Mouse (Mus musculus): ENCODE data around the gene Kif1bp. TPM values are rescaled to one million over a fixed set of nuclear protein-coding genes. Genes with fewer than 3 reads are reported as not detected.
"Not testable (repeated sequence)": the region's sequence is repeated elsewhere in the genome, so short reads cannot be mapped to it uniquely, and the experiment has no call there.

Gene Kif1bp
- polyA plus RNA-seq, 1 experiment from 2014 or later = 77.9 TPM

- Histone ChIP-seq H3K4me1 (replicated peaks) (peaks cover 4% of the 10 kb centered on the region), H3K27me3 (no peaks in the 10 kb centered on the region), H3K36me3 (peaks cover 75% of the 10 kb centered on the region), H3K4me2 (no peak overlapping the region), H3K27ac (replicated peaks) (no peak overlapping the region), H3K9me3 (no peaks in the 10 kb centered on the region), H3K4me3 (no peak overlapping the region), H3K9ac (no peak overlapping the region)
- WGBS = 100% methylated on average over 1 of the region's 1 CpGs
- ATAC-seq (ENCODE audit: low FRiP score, low read depth) = no peak
Observed at GRCm38 (mm10) chr10:62583245-62583644, 5.0 kb upstream of the Kif1bp start.

DNA sequence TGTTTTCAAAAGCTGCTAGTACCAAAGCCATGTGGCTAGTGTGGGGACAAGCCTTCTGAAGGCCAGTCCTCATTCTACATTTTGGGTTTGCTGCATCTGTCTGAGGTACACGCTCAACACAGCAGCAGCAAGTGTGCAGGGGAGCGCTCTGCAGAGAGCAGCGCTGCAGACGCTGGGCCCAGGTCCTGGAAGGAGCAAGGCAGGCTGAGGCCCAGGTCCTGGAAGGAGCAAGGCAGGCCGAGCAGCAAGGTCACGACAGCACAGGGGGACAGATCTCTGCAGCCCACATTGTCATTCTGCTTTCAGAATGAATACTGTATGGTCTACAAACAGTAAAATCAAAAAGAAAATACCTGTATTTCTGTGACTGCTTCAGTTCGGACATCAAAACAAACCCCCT lies 4.4 kb upstream of the Kif1bp start:
- Histone ChIP-seq H3K4me1 (replicated peaks) (peaks cover 5% of the 10 kb centered on the region), H3K27ac (replicated peaks) (no peak overlapping the region), H3K4me2 (no peak overlapping the region), H3K36me3 (peaks cover 69% of the 10 kb centered on the region), H3K9ac (no peak overlapping the region), H3K9me3 (no peaks in the 10 kb centered on the region), H3K27me3 (no peaks in the 10 kb centered on the region), H3K4me3 (no peak overlapping the region)
- WGBS = 88% methylated on average over 7 of the region's 7 CpGs
- ATAC-seq (ENCODE audit: low FRiP score, low read depth) = no peak

DNA sequence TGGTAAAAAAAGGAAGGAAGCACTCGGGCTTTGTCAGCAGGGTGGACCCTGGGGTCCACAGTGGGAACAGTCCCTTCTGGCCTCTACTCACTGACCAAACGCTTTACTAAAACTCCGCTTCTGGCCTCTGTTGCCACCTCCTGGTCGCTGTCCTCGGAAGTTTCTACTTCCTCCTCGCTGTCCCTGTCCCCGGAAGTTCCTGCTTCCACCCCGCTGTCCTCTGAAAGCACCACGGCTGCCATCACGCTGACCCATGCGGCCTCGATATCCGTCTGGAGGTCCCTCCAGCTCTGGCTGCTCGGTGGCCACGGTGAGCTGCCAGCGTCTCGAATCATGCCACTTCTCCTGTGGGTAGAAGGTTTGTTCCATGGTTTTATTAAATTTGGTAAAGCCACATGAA lies 4.0 kb upstream of the Kif1bp start:
- peaks cover 9% of the 10 kb centered on the region for H3K4me1 ChIP-seq (replicated peaks)
- no peak for ATAC-seq (ENCODE audit: low FRiP score, low read depth)
- no peak overlapping the region for H3K4me3 ChIP-seq
- peaks cover 65% of the 10 kb centered on the region for H3K36me3 ChIP-seq
- H3K9me3 ChIP-seq = no peaks in the 10 kb centered on the region
- H3K27ac ChIP-seq (replicated peaks) = no peak overlapping the region
- H3K9ac ChIP-seq = no peak overlapping the region
- H3K27me3 ChIP-seq = no peaks in the 10 kb centered on the region
- WGBS = 91% methylated on average over 17 of the region's 17 CpGs
- no peak overlapping the region for H3K4me2 ChIP-seq

GRCm38 (mm10) chr10:62579129-62579528 lies 872 bp upstream of the Kif1bp start:
- Histone ChIP-seq H3K4me2 (peak overlapping the region; percentile 56; the same call in 1 of the 2 replicates), H3K4me1 (replicated peaks) (peaks cover 26% of the 10 kb centered on the region), H3K36me3 (peaks cover 54% of the 10 kb centered on the region), H3K27ac (replicated peaks) (0 out of 2 replicates have a peak overlapping the region, but pooled peaks have one; percentile 51)
- not testable (repeated sequence) for H3K27me3 ChIP-seq; ATAC-seq (ENCODE audit: low FRiP score, low read depth); H3K4me3 ChIP-seq; H3K9ac ChIP-seq; H3K9me3 ChIP-seq
- 86% methylated on average over 12 of the region's 13 CpGs for WGBS

- H3K4me1 ChIP-seq (replicated peaks) = peaks cover 26% of the 10 kb centered on the region
- H3K27me3 ChIP-seq = no peaks in the 10 kb centered on the region
- H3K4me2 ChIP-seq = peak overlapping the region; percentile 91
- ATAC-seq (ENCODE audit: low FRiP score, low read depth) = peak; percentile 86
- peak overlapping the region; percentile 87 for H3K27ac ChIP-seq (replicated peaks)
- H3K4me3 ChIP-seq = peak overlapping the region; percentile 94
- 1% methylated on average over 54 of the region's 54 CpGs for WGBS
- H3K9ac ChIP-seq = peak overlapping the region; percentile 86
- no peaks in the 10 kb centered on the region for H3K9me3 ChIP-seq
- H3K36me3 ChIP-seq = peaks cover 52% of the 10 kb centered on the region
Observed at GRCm38 (mm10) chr10:62577673-62578337, 452 bp downstream of the Kif1bp start.

DNA sequence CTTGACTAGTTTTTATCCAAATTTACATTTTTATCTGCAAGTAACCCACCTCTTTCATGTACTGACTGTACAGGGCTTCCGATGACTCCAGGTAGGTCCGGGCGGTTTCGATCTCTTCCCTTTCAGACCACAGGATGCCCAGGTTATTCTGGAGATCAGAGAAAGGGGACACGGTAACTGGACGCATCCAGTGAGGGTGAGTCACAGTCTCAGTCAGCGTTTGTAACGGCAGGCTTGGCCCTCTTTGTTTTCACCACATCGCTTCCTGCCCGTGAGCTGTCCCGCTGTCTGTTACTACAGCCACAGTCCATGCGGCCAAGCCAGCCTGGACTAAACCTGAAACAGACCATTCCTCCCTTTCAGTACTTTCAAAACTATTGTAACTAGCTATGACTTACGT lies 3.3 kb downstream of the Kif1bp start:
- Histone ChIP-seq H3K4me3 (no peak overlapping the region), H3K27ac (replicated peaks) (no peak overlapping the region), H3K9me3 (no peaks in the 10 kb centered on the region), H3K4me1 (replicated peaks) (peaks cover 26% of the 10 kb centered on the region), H3K4me2 (no peak overlapping the region), H3K36me3 (peaks cover 45% of the 10 kb centered on the region), H3K9ac (no peak overlapping the region), H3K27me3 (no peaks in the 10 kb centered on the region)
- no peak for ATAC-seq (ENCODE audit: low FRiP score, low read depth)
- 91% methylated on average over 13 of the region's 13 CpGs for whole genome bisulfite sequencing

DNA sequence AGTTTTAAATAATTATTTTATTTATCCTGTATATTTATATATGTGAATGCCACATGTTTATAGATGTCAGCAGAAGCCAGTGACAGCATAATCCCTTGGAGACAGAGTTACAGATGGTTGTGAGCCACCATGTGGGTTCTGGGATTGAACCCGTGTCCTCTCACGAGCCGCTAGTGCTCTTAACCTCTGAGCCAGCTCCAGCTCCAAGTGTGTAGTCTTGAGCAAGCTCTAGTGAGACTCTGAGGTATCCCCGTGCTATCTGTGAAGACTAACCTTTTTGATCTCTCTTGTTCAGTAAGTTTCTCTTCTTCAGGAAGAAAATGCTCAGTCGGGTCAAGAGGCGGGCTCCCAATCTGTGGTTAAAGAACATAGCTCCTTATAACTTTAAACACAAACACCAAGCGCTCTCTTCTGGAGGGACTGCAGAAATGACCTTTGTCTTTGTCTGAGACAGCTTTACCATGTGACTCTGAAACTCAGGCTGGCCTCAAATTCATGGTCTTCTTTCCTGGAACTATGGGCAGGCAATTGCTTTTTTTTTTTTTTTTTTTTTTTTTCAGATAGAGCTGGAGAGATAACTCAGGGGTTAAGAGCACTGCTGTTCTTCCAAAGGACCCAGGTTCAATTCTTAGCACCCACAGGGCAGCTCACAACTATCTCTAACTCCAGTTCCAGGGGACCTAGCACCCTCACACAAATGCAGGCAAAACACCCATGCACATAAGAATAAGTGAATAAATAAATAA lies 8.0 kb downstream of the Kif1bp start:
- H3K36me3 ChIP-seq = peaks cover 81% of the 10 kb centered on the region
- 94% methylated on average over 7 of the region's 7 CpGs for WGBS
- H3K4me3 ChIP-seq = no peak overlapping the region
- no peaks in the 10 kb centered on the region for H3K4me1 ChIP-seq (replicated peaks)
- H3K9ac ChIP-seq = no peak overlapping the region
- ATAC-seq (ENCODE audit: low FRiP score, low read depth) = no peak
- H3K9me3 ChIP-seq = no peaks in the 10 kb centered on the region
- H3K27ac ChIP-seq (replicated peaks) = no peak overlapping the region
- H3K27me3 ChIP-seq = no peaks in the 10 kb centered on the region
- H3K4me2 ChIP-seq = no peak overlapping the region

DNA sequence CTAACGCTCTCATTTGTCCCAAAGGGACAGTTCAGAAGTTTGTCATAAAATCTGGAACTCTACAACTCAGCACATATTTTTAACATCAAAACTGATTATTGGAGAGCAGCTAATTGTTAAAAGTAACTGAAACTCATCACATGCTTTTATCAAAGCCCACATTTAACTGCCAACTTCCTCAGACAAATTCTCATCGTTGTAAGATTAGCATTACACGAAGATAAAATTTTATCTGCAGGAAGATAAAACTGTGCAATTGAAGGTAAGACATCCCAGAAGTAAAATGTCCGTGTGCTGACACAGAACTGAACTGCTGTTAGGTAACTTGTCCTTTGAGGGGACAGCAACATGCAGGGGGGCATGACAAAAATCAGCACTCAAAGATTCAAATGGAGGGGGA lies 9.4 kb downstream of the Kif1bp start:
- WGBS = 90% methylated on average over 4 of the region's 4 CpGs
- Histone ChIP-seq H3K4me1 (replicated peaks) (no peaks in the 10 kb centered on the region), H3K27me3 (no peaks in the 10 kb centered on the region), H3K36me3 (peaks cover 83% of the 10 kb centered on the region), H3K4me2 (no peak overlapping the region), H3K27ac (replicated peaks) (no peak overlapping the region), H3K9ac (no peak overlapping the region), H3K4me3 (no peak overlapping the region), H3K9me3 (no peaks in the 10 kb centered on the region)
- no peak for ATAC-seq (ENCODE audit: low FRiP score, low read depth)

DNA sequence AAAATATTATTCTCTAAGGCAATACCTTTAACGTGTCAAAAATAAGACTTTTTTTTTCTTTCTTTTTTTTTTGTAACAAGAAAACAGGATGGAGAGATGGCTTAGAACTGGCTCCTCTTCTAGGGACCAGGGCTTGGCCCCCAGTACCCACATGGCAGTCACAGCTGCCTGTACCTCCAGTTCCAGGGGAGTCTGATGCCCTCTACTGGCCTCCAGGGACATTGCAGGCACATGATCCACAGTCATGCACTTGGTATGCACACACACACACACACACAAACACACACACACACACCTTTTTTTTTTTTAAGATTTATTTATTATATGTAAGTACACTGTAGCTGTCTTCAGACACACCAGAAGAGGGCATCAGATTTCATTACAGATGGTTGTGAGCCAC lies 20.5 kb downstream of the Kif1bp start:
- Histone ChIP-seq H3K36me3 (peaks cover 51% of the 10 kb centered on the region), H3K9ac (no peak overlapping the region), H3K4me2 (no peak overlapping the region), H3K27me3 (no peaks in the 10 kb centered on the region), H3K27ac (replicated peaks) (no peak overlapping the region), H3K4me1 (replicated peaks) (no peaks in the 10 kb centered on the region), H3K9me3 (no peaks in the 10 kb centered on the region), H3K4me3 (no peak overlapping the region)
- WGBS = 86% methylated on average over 1 of the region's 1 CpGs
- ATAC-seq (ENCODE audit: low FRiP score, low read depth) = no peak

DNA sequence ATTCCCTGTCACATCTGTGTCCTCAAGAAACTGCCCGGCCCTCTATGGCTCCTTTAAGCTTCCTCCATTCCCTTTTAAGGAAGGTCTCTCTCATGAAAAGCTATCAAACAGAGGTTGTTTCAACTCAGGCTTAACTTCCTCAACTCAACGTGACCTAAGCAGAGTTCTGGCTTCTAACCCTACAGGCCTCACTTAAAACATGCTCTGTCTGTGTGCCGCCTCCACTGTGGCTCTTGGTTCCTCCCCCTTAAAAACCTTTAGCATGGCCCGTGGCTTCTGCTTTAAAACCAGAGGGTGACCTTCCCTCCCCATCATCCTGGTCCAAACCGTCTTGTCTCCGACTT lies 21.7 kb downstream of the Kif1bp start:
- Histone ChIP-seq H3K36me3 (peaks cover 39% of the 10 kb centered on the region), H3K4me2 (no peak overlapping the region), H3K27ac (replicated peaks) (no peak overlapping the region), H3K27me3 (no peaks in the 10 kb centered on the region), H3K4me3 (no peak overlapping the region), H3K9ac (no peak overlapping the region), H3K9me3 (no peaks in the 10 kb centered on the region), H3K4me1 (replicated peaks) (no peaks in the 10 kb centered on the region)
- no peak for ATAC-seq (ENCODE audit: low FRiP score, low read depth)
- 95% methylated on average over 6 of the region's 6 CpGs for WGBS

DNA sequence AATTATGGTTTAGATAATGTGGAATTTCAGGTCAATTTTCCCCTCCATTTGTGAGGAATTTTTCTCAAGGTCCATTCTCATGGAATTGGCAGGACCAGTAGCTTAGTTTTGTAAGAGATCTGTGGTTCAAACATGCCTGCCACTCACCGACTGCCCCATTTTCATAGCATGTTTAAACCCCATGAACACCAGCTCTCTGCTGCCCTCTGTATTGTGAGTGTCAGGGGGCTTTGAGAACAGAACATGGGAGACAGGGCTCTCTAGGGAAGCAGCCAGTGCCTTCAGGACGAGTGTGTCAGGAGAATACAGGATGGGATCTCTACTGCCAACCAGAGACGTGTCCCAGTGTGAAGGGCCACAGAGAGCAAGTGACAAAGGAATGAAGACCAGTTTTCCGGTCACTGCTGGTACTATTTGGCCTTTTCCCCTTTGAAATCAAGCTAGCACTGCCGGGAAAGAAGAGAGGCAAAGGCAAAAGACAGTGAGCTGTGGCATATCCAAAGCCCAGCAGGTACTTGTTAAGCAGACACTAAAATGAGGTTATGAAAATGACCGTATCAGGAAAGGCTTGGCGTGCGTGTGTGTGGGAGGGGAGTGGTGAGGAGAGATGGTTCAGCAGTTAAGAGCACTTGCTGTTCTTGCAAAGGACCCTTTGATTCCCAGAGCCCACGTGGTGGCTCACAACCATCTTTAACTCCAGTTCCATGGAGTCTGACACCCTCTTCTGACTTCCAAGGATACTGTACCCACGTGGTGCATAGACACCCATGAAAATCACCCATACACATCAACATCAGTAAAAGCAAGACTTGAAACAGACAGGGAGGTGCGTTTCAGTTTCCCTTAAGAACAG lies 22.3 kb downstream of the Kif1bp start:
- Histone ChIP-seq H3K36me3 (peaks cover 35% of the 10 kb centered on the region), H3K9ac (no peak overlapping the region)

GRCm38 (mm10) chr10:62553611-62554091 lies 24.6 kb downstream of the Kif1bp start:
- 88% methylated on average over 12 of the region's 12 CpGs for WGBS
- Histone ChIP-seq H3K9me3 (no peaks in the 10 kb centered on the region), H3K4me1 (replicated peaks) (no peaks in the 10 kb centered on the region), H3K4me3 (no peak overlapping the region), H3K9ac (no peak overlapping the region), H3K36me3 (peaks cover 17% of the 10 kb centered on the region), H3K27me3 (no peaks in the 10 kb centered on the region), H3K4me2 (no peak overlapping the region), H3K27ac (replicated peaks) (no peak overlapping the region)
- no peak for ATAC-seq (ENCODE audit: low FRiP score, low read depth)

More for the DNA sequence above, 22.3 kb downstream of the Kif1bp start:
- Histone ChIP-seq H3K27ac (replicated peaks) (no peak overlapping the region), H3K4me2 (no peak overlapping the region), H3K4me1 (replicated peaks) (no peaks in the 10 kb centered on the region), H3K27me3 (no peaks in the 10 kb centered on the region), H3K4me3 (no peak overlapping the region), H3K9me3 (no peaks in the 10 kb centered on the region)
- no peak for ATAC-seq (ENCODE audit: low FRiP score, low read depth)
- 79% methylated on average over 11 of the region's 11 CpGs for WGBS

Measured in hindbrain, embryonic 15.5 days (tissue).